Mouse (Mus musculus) ovary, postnatal 14 days (tissue): Measurements from ENCODE around the gene Bpifa5.
"Not testable (repeated sequence)": the region's sequence is repeated elsewhere in the genome, so short reads cannot be mapped to it uniquely, and the experiment has no call there.

Source experiments
- DNase-seq: peaks from one replicate; pipeline ENCODE4 v3.0.0; 2022; ENCODE audit warnings: low spot score

Bpifa5 gene

DNA sequence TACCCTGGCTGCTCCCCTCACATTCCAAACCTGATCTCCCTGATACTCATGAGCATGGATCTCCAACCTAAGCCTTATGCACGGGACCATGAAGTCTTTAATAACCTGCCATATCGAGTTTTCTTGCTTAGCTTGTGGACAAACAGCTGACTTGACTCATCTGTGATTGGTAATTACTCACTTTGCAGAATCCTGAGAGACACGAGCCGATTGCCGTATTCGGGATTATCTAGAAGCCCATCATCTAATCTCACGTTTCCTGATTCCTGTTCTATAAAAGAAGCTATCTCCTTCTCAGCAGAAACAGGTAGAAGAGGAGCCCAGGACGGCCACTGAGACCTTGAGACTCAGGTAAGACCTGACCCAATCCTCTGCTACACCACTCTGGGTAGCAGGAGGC, at the start of gene Bpifa5:
Gene Bpifa5 (plus strand): TSS at position 301 of the 400 bp plus-strand sequence.
- no peak for DNase-seq

DNA sequence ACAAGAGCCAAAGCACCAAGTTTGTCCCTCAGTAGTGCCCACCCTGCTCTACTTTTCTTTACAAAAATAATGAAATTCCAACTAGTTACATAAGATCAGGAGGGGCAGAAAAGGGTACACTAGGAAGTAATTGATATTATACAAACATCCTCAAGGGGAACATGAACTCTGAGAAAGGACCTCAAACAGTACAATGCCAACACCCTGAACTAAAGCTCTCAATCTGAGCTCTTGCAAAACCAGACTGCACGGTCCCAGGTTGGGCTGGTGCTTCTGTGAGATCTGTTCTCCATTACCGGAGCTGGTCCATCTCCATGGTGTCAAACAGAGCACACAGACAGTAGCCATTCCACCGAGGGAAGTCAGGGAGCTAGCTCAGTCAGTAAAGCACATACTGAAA, 45.0 kb upstream of the Bpifa5 start:
- no peak for DNase-seq

DNA sequence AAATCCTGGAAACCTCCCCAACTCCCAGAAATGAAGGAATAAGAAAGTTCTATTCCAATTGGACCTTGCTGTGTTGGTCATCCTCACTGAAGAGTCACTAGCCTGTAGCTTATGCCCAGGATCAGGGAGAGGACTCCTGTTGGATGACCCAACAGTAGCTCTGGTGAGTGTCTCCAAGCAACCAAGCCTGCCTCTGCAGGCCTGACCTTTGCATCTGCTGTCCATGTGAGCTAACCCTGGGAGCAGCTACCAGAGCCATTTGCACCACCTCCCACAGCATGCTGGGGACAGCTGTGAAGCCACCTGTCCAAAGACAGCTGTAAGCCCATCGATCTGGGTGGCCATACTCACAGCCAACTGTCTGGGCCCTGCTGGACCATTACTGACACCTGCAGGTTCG, 32.3 kb upstream of the Bpifa5 start, which contains the start of gene Bpifa3:
Gene Bpifa3 (plus strand): TSS at position 217 of the 400 bp plus-strand sequence.
- no peak for DNase-seq

DNA sequence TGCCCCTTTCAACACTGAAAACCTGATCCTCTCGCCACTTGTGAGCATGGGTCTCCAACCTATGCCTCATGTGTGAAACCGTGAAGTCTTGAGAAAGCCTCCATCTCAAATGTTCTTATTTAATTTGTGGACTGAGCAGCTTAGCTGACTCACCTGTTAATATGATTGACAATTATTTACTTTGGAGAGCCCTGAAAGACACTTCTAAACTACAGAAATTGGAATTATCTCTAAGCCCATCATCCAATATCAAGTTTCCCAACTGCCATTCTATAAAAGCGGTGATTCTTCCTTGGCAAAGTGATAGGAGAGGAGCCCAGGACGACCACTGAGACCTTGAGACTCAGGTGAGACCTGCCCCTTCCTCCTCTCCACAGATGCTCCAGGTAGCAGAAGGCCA, 19.8 kb upstream of the Bpifa5 start, which contains the start of gene Bpifa1:
Gene Bpifa1 (plus strand): TSS at position 301 of the 400 bp plus-strand sequence.
- DNase-seq: no peak

DNA sequence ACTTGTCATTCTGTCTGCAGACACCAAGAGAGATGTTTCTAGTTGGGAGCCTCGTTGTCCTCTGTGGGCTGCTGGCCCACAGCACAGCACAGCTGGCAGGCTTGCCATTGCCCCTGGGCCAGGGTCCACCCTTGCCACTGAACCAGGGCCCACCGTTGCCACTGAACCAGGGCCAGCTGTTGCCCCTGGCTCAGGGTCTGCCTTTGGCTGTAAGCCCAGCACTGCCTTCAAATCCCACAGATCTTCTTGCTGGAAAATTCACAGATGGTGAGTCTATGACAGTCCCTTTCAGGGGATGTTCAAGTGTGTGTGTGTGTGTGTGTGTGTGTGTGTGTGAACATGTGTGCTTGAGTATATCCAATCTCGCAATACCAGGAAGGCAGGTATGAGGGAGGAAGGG, 18.7 kb upstream of the Bpifa5 start:
- DNase-seq: no peak

DNA sequence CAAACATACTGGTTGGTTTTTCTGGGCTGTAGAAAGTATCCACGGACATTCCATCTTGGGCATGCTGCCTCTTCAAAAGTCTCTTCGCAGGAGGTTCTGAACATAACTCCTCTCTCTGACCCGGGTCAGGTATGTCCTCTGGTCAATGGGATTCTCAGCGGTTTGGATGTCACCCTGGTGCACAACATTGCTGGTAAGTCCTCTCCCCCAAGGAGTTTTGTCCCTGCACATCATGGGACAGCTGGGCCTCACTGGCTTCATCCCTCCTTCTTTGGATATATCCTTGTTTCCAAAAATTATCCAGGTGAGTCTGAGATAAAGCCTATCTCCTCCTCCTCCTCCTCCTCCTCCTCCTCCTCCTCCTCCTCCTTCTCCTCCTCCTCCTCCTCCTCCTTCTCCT, 14.9 kb upstream of the Bpifa5 start:
- no peak for DNase-seq

DNA sequence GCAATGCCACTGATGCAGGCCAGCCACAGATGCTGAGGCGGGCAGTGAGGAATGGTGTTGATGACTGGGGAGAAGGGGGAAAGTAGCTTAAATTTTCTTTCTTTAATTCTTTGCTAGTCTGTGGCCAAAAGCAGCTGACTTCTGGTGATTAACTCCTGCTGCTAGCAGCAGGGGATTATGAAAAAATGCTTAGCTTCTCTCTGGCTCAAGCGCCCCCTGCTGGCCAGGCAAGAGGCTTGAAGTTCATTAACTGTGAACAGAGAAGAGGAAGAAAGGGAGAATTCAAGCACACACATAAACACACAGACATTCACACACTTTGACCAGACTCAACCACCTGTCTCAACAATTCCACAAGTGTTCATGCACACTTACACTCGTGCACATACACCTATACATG, 4.0 kb upstream of the Bpifa5 start:
- DNase-seq: peak; percentile 11

DNA sequence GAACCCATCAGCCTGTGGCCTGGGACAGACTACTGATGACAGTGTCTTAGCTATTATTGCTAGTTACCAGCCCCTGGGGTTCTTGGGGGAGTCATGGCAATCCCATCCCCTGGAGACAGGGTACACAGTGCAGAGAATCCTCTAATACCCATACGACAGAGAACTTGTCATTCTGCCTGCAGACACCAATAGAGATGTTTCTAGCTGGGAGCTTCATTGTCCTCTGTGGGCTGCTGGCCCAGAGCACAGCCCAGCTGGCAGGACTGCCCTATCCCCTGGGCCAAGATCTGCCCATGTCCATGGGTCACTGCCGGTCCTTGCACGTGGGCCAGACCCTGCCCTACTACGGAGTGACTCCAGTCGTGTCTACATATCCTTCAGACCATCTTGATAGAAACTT, 899 bp downstream of the Bpifa5 start:
- no peak for DNase-seq

DNA sequence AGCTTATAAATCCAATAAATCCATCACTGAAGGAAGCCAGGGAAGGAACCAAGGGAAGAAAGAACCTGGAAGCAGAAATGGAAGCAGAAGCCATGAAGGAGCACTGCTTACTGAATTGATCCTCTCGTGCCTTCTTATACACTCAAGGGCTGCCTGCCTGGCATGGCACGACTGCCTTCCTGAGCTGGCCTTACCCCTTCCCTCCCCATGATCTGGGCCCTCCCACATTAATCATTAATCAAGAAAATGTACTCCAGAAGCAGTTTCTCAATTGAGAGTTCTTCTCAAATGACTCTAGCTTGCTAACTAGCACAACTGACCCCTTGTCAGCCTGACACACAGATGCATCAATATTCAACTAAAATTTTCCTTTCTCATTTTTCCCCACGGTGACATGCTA, 6.8 kb downstream of the Bpifa5 start:
- DNase-seq: no peak

DNA sequence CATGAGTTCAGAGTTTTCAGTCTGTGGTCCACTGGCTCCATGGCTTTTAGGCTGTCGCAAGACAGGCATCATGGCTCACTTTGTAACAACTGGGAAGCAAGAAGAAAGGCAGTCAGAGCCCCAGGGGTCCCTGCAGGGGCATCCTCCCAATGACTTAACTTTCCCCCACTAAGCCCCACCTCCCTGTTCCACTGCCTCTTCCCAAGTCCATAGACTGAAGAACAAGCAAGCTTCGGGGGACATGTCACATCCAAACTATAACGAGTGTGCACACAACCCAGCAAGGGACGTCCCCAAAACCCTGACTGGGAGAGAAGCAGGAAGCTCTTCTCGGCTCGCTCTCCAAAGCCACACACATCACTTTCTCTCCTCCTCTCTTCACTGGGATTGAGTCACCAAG, 9.2 kb downstream of the Bpifa5 start:
- DNase-seq: no peak

DNA sequence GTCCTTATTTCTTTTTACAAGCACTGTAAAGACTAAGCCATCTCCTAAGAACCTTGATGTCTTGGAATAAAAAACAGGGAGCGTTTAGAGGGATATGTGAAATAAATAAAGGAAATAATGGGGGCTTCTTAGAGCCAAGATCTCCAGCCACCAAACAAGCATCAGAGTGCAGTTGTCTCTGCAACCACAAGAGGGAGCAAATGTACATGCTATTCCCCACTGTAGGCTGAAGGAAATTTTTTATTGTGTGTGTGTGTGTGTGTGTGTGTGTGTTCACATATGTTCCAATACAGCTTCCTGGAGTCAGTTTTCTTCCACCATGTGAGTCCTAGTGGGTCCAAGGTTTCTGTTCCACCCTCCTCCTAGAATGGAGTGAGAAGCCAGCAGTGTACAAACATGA, 10.9 kb downstream of the Bpifa5 start:
- DNase-seq: peak; percentile 5

DNA sequence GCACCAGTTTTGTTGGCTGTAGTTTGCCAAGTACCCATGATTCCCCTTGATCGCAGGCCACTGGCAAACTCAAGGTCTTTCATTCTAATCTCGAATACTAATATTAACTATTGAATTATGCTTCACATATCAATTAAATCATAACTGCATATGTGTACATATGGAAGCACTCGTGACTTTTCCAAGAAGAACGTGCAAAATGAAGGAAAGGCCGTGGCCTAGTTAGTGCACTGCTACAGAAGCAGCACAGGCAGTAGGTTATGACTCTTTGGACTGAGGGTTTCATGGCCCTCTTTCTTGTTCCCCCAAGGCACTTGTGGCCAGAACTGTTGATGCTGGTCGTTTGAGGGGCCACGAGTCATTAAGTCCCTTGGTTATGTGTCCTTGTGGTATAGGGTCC, 19.5 kb downstream of the Bpifa5 start:
- not testable (repeated sequence) for DNase-seq

DNA sequence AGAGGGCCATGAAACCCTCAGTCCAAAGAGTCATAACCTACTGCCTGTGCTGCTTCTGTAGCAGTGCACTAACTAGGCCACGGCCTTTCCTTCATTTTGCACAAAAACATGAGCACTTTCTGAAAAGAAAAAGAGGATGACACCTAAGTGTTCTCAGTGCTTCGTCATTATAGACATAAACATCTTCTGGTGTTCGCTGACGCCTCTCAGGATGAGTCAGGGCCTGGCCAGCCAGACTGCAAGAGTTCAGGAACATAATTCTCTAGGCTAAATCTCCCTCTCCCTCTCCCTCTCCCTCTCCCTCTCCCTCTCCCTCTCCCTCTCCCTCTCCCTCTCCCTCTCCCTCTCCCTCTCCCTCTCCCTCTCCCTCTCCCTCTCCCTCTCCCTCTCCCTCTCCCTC, 20.7 kb downstream of the Bpifa5 start:
- DNase-seq: not testable (repeated sequence)

DNA sequence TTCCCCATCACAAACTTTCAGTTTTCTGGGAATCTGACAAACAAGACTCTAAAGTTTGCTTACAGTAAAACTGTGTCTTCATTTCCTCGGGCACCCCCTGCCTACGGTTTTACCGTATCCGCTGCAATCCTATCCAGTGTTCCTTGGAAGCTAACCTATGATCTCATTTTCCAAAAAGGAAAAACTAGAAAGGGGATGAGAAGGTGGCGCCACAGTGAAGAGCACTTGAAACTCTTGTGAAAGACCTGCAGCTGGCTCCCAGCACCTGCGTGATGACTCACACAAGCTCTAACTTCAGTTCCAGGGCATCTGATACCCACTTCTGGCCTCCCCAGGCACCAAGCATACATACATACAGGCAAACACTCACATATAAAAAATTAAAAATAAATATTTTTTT, 22.9 kb downstream of the Bpifa5 start:
- DNase-seq: no peak

DNA sequence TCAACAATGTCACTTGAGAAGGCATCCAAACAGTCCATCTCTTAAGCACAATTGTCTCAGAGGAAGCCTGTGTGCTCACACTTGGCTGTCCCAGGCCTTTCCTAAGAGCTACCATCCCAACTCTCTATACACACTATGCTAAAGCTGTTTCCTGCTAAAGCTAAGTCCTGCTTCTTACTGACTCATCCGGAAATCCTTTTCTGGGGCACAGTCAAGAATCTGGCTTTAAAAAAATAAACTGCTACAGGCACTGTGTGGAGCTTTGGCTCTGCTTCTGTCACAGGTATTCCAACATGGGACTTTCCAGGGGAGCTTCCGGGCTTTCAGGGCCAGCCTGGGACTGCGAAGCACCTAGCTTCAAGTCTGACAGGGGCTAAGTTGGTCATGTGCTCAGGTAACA, 23.3 kb downstream of the Bpifa5 start:
- DNase-seq: no peak

DNA sequence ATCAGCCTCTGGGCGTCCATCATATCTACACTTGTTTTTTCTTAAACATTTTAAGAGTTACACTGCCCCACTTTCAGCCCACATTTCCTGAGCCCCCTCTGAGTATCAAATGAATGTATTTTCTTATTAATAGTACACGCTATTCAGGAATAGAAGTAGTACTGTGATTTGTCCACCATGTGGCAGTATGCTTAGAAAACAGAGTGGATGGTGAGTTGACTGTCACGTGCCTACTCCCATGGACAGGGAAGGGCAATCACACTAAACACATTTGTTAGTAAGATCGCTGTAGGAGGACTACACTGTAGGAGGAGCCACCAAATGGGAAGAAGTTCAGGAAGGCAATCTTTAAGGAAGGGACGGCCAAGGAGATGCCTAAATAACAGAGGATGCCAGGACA, 25.1 kb downstream of the Bpifa5 start:
- no peak for DNase-seq

DNA sequence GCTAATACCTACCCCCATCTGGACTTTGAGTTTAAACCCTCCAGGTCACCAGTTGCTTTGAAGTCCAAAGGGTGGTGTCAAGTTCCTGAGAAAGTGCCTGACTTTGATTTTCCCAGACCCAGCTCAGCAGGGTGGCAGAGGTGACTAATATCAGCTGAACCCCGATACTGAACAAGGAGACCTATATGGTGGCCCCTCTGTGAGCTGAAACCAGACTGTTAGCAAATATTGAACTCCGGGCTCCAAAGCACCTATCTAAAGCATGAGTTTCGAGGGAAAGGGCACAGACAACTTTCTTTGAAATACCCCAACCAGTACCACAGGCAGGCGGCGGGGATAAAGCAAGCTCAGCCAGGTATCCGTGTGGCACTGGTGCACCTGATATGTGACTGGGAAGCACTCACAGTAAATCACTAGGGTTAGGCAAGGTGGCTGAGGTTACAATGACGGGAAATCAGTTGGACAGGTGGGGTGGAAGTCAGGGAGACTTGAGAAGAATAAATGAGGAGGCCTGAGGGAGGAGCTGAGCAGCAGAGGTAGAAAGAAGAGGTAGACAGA, 27.5 kb downstream of the Bpifa5 start:
- no peak for DNase-seq

DNA sequence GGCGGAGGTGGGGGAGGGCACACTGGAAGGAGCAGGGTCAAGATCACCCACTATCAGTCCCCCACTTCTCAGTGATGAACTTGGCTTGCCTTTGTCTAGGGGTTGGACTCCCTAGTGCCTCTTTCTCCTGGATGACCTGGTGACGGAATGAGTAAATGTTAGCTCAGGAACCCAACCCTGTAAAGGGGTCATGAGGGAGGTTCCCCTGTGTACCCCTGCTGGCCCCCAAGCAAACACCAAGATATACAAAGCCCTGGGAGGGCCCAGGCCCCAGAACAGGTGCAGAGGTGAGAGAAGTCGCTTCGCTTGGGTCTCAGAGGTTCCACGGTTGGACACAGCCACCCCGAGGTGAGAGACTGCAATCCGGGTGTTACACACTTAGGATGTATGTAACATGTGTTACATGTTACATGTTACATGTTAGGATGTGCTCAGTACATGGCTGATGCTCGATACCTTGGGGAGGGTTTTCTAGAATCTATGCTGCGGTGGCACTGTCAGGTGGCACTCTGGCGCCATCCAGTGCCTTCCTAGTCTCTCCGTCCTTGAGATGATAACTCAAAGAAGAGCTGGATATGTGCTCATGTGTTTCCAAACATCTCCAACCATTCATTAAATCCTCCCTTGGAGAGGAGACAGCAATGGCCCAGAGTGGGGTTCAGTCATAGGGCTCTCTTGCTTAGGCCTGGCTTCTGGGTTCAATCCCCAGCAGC, 28.3 kb downstream of the Bpifa5 start, which contains the start of gene Bpifb1:
Gene Bpifb1 (plus strand): TSS at position 273 of the 713 bp plus-strand sequence.
- DNase-seq: no peak

DNA sequence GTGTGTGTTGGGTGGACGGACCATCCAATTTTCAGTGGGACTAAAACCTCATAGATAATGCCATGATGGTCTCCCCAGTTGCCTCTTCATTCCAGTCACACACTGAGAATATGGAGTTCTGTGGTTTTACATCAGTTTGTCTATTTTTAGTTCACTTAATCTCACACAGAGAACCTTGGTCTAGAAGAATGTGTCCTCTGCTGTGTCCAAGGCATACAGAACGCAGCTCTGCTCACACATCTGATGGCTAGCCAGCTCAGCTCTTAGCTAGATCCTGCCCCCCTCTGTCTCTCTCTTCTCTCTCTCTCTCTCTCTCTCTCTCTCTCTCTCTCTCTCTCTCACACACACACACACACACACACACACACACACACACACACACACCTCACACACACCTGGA, 29.7 kb downstream of the Bpifa5 start:
- DNase-seq: no peak

DNA sequence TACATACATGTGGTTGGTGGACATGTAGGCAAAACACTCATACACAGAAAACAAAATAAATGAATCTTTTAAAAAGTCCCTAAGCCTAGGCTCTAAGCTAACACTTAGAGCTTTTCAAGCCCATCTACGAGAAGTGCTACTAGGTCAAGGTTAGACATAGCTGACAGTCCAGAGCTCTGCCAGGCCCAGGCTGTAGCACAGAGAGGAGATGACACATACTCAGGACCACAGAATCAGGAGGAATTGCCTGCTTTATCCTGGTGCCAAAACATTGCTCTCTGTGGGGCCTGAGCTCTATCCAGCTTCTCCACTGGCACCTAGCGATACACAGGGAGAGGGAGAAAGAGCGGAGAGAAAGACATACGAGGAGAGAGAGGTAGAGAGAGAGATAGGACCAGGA, 30.7 kb downstream of the Bpifa5 start:
- no peak for DNase-seq

DNA sequence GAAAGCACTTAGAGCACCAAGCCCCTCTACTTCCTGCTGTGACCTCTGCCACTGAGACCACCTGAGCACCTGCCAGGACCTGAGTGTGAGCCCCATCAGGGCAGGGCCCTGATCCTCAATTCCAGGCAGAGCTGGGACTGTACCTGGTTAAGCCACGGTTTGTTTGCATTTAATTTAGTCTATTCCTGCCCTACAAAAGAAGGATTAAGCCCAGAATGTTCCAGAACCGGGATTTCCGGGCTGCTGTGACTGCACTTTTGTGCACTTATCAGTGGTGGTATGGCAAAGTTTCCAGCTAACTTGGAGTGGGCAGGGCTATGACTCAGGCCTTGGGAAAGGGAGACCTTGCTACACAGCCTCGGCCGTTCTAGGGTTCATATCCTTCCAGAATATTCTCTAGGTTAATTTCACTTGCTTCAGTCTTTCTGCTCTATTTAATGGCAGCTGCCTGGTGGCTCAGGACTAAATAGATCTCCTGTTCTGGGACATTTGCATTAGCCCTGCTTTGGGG, 31.6 kb downstream of the Bpifa5 start:
- no peak for DNase-seq

DNA sequence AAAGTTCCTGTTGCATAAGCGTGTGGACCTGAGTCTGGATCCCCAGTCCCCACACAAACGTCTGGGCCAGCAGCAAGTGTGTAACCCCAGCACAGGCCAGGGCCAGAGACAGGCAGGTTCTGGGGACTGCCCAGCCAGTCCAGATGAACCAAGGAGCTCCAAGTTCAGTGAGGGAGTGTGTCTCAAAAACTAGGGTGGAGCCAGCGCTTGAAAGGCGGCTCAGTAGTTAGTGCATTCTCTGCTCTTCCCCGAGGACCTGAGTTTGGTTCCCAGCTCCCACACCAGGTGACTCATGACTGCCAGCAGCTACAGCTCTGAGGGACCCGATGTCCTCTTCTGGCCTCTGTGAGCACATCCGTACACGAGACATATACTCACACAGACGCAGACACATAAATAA, 34.6 kb downstream of the Bpifa5 start:
- DNase-seq: no peak

DNA sequence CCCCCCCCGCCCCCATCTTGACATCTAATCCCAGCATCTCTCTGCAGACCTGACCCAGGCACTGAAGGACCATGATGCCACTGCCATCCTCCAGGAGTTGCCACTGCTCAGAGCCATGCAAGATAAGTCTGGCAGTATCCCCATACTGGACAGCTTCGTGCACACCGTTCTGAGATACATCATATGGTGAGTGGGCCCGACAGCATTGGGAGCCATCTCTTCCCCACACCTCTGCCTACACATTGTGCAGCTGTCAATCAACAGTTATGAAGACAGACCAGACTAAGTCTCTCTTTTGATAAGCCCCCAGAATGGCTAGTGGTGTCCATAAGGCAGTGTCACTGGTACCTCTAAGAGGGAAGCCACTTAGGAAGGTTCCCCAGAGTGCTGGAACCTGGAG, 42.2 kb downstream of the Bpifa5 start:
- DNase-seq: no peak

DNA sequence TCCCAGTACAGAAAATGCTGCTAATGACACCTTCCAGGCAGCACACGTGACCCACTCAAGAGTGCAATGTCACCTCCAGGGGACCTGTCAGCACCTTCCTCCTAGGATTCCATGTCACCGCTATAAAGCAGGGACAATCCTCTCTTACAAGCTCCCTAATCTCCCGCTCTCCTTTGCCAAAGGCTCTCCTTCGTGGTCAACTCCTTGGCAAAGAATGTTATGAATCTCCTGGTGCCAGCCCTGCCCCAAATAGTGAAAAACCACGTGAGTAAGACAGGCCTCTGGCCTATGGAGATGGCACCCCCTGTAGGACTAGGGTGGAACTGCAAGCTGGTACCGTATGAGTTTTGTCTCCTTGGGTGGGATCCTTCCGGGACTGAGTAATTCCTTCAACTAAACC, 44.5 kb downstream of the Bpifa5 start:
- DNase-seq: peak; percentile 22
